Mouse (Mus musculus) midbrain, embryonic 15.5 days (tissue): ENCODE results near the gene C77080. TPM values are rescaled to one million over a fixed set of nuclear protein-coding genes. Genes with fewer than 3 reads are reported as not detected.

Source experiments
- ATAC-seq: fragments of 200-750 bp; cut with Nextera tagmentation; replicated peaks from 2 replicates; pipeline ENCODE4 v1.8.0; 2017; ENCODE audit warnings: moderate TSS enrichment
- H3K27ac ChIP-seq: fragments of 300-500 bp; sonication (generic); 2 replicates; pipeline ENCODE4 v1.5.1; 2015; ENCODE audit warnings: mild to moderate bottlenecking, inconsistent platforms
- H3K27me3 ChIP-seq: fragments of 300-500 bp; sonication (generic); replicated peaks from 2 replicates; pipeline ENCODE4 v1.6.1; 2015; ENCODE audit warnings: inconsistent platforms
- H3K36me3 ChIP-seq: fragments of 300-500 bp; sonication (generic); replicated peaks from 2 replicates; pipeline ENCODE4 v1.6.1; 2015; ENCODE audit warnings: inconsistent platforms
- H3K4me1 ChIP-seq: fragments of 300-500 bp; sonication (generic); 2 replicates; pipeline ENCODE4 v1.6.1; 2015; ENCODE audit warnings: inconsistent platforms
- H3K4me2 ChIP-seq: fragments of 300-500 bp; sonication (generic); 2 replicates; pipeline ENCODE4 v1.6.1; 2015; ENCODE audit warnings: inconsistent platforms, mild to moderate bottlenecking, moderate library complexity
- H3K4me3 ChIP-seq: fragments of 300-500 bp; sonication (generic); 2 replicates; pipeline ENCODE4 v1.5.1; 2015; ENCODE audit warnings: mild to moderate bottlenecking, inconsistent platforms
- H3K9ac ChIP-seq: fragments of 300-500 bp; sonication (generic); 2 replicates; pipeline ENCODE4 v1.6.1; 2015; ENCODE audit warnings: mild to moderate bottlenecking, inconsistent platforms
- H3K9me3 ChIP-seq: fragments of 300-500 bp; sonication (generic); 2 replicates; pipeline ENCODE4 v1.6.1; 2016; ENCODE audit warnings: inconsistent platforms
- WGBS: fragments of 180-500 bp; shearing (Covaris S2); methylation state at CpG from one replicate; pipeline ENCODE4 v1.1.7; 2015; ENCODE audit warnings: mixed read lengths; 5-methylcytosine and 5-hydroxymethylcytosine counted together
- microRNA-seq: library from miRNA; unstranded; fragments of <30 nt; microRNA quantifications from one replicate; pipeline ENCODE4, GENCODE M21; 2016
- polyA plus RNA-seq: library from polyadenylated mRNA; unstranded; fragments of >200 nt; fragmentation: Nextera tagmentation; extraction: Ambion mirVana; gene quantifications from 2 replicates; pipeline ENCODE4 v1.2.1, GENCODE M21; 2015

Gene C77080
- polyA plus RNA-seq, 1 experiment from 2014 or later, result 9.7 TPM

DNA sequence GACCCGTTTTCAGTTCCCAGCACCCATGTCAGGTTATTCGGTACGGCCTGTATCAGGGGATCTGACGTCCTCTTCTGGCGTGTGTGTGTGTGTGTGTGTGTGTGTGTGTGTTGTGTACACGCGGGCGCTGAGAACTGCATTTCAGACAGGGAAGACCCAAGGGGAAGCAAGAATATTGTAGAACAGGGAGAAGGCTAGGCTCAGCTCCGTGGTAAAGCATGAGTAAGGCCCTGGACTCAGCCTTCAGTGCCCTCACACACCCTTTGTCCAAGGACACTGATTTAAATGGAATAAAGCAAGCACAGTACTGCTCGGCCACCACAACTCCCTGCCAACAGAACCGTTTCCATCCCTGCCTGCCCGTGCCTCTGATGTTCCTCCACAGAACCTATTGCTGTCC lies 70.7 kb downstream of the C77080 start:
- H3K4me2 ChIP-seq, result peak overlapping the region; percentile 76
- no peak for ATAC-seq
- 2% methylated on average over 12 of the region's 12 CpGs for WGBS
- no peaks in the 10 kb centered on the region for H3K27me3 ChIP-seq
- H3K27ac ChIP-seq, result peak overlapping the region; percentile 90
- H3K36me3 ChIP-seq, result no peaks in the 10 kb centered on the region
- H3K9ac ChIP-seq, result peak overlapping the region; percentile 89
- H3K9me3 ChIP-seq, result no peaks in the 10 kb centered on the region
- peak overlapping the region; percentile 92 for H3K4me3 ChIP-seq
- H3K4me1 ChIP-seq, result peaks cover 26% of the 10 kb centered on the region

DNA sequence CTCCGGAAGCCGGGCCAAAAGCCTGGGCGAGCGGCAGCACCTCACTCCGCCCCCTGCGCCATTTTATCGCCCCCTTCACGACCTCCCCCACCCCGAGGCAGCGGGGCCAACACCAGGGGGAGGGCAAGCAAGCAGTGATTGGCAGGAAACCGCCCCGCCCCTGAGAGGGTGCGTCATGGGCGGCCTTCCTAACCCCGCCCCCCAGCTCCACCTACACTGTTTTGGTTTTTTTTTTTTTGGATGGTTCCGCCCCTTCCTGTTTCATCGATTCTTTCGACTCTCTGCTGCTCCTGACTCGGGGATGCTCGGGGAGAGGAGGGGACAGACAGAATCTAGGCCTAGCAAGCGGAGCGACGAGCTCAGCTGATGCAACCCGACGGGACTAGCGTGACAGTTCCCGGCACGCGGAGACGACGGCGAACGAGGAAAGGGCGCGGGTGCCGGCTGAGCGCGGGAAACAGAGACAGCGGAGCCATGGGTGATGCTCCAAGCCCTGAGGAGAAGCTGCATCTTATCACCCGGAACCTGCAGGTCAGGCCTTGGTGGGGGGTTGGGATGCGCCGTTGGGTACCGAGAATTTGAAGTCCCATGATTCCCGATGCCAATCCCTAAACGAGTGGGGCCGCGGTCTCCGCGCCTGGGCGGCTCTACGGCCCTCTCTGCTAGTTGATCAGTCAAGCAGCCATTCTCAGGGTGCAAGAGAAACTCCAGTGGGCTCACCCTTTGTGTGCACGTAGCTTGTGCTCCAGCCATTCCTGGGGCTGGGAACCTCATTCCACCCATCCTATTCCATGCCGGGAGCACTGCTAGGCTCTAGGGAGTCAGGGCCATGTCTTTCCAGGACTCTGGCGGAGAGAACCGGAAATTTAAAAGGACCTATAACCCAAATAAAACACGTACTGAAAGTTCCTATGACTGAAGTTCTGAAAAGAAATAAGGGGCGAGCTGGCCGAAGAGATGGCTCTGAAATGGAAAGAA lies 71.4 kb downstream of the C77080 start, which contains the start of the genes S100pbp and Yars:
S100pbp (minus strand) TSS at position 186 of the 978 bp plus-strand sequence.
Yars (plus strand) TSS at position 219 of the 978 bp plus-strand sequence.
- Histone ChIP-seq H3K9me3 (no peaks in the 10 kb centered on the region), H3K27me3 (no peaks in the 10 kb centered on the region), H3K36me3 (no peaks in the 10 kb centered on the region), H3K4me1 (peaks cover 26% of the 10 kb centered on the region), H3K4me3 (peak within 1 kb of the TSS; percentile 92), H3K27ac (peak within 1 kb of the TSS; percentile 90), H3K4me2 (peak within 1 kb of the TSS; percentile 76), H3K9ac (peak within 1 kb of the TSS; percentile 89)
- ATAC-seq, result peak; percentile 90
- under 1% methylated on average over 54 of the region's 58 CpGs for WGBS

DNA sequence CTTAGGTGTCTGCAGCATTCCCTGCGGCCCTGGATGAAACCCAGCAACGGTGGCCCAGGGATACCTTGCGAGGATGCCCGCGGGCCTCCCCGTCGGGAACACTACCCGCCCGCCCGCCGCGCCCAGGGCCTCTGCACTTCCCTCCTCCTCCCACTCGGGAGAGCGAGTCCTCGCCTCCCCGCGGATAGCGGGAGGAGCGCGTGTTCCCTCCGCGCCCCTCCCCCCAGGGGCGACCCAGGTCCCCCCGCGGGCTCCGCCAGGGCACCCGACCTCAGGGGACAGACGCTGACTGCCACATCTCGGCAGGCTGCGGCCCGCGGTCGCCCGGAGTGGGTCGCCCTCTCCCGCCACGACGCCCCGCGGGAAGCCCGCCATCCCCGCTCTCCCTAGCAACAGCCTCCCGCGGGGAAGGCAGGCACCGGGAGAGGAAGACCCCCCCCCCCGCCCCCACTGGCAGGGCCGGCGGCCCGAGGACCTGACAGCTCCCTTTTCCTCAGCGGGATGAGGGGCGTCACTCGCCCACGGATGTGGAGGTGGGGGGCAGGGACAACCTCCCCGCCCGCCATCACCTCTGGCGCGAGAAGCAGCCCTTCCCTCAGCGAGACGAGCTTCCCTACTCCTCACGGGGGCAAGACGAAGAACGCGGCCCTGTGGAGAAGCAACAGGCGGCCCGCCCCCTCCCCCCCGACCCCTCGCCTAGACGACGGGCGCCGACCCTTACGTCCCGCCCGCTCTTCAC lies 72.2 kb downstream of the C77080 start:
- Histone ChIP-seq H3K4me3 (peak overlapping the region; percentile 92), H3K36me3 (no peaks in the 10 kb centered on the region), H3K9me3 (no peaks in the 10 kb centered on the region), H3K27ac (peak overlapping the region; percentile 90), H3K4me2 (peak overlapping the region; percentile 76), H3K4me1 (peaks cover 26% of the 10 kb centered on the region), H3K9ac (peak overlapping the region; percentile 81), H3K27me3 (no peaks in the 10 kb centered on the region)
- WGBS, result 2% methylated on average over 51 of the region's 74 CpGs
- peak; percentile 50 for ATAC-seq

DNA sequence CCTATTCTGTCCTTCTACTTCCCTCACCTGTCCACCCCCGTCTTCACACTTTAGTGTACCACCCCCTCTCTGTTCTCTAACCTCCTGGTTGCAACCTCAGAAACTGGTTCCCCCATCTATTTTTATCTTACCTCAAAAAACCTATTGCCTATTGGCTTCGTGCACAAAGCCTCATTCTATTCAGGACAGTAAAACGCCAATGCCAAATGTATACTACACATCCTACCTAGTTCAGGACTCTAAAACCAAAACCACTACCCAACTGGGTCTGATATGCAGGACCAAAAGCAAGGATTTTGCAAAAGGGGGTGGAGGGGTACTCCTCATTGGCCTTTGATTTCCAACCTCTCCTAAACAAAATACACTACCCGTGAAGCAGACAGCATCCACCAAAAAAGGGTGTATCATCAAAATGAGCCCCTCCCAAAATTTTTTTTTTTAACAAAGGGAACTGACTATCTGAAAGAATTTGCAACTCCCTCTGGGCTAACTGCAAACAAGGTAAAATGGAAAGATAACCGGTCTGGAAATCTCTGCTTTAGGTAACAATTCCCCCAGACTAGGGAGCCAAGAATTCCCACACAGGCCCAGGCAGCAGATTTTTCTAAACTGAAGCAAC lies 73.1 kb downstream of the C77080 start:
- 45% methylated on average over 5 of the region's 5 CpGs for WGBS
- Histone ChIP-seq H3K4me2 (peak overlapping the region; percentile 76), H3K27ac (peak overlapping the region; percentile 90), H3K36me3 (no peaks in the 10 kb centered on the region), H3K4me3 (peak overlapping the region; percentile 92), H3K4me1 (peaks cover 26% of the 10 kb centered on the region), H3K9me3 (no peaks in the 10 kb centered on the region), H3K27me3 (no peaks in the 10 kb centered on the region), H3K9ac (peak overlapping the region; percentile 81)
- no peak for ATAC-seq

DNA sequence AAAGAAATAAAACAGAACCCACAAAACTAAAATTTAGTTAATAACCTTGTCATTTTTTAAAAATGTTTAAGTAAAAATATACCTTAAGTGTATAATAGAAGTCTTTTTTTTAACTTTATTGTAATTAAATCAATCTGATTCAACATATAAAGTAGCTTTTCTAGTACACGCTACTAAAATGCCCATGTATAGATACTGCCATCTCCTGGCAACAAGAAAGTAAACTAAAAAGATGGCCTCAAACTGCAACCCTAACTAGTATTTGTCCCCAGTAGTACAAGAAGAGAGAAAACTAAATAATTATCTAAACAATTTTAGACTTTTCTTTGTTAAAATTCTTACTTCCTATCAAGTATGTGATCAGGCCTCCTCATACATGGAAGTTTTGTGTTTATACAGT lies 81.6 kb downstream of the C77080 start:
- Histone ChIP-seq H3K4me3 (no peak overlapping the region), H3K9ac (no peak overlapping the region), H3K4me1 (no peaks in the 10 kb centered on the region), H3K4me2 (no peak overlapping the region), H3K27ac (no peak overlapping the region), H3K9me3 (no peaks in the 10 kb centered on the region), H3K27me3 (no peaks in the 10 kb centered on the region), H3K36me3 (peaks cover 17% of the 10 kb centered on the region)
- WGBS, result 33% methylated on average over 1 of the region's 1 CpGs
- no peak for ATAC-seq

DNA sequence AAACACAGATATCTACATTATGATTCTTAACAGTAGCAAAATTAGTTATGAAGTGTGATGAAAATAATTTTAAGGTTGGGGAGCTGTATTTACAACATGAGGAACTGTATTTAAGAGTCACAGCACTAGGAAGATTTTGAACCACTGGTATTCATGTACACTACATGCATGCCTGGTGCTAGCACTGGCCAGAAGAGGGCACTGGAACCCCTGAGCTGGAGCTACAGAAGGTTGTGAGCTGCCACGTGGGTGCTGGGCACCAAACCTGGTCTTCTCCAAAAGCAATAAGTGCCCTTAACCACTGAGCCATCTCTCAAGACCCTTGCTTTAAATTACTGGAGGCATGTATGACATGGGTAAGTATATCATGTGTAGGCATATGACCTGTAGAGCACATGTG lies 88.7 kb downstream of the C77080 start:
- ATAC-seq, result no peak
- no peaks in the 10 kb centered on the region for H3K4me1 ChIP-seq
- no peaks in the 10 kb centered on the region for H3K9me3 ChIP-seq
- H3K27me3 ChIP-seq, result no peaks in the 10 kb centered on the region
- 72% methylated on average over 1 of the region's 1 CpGs for WGBS
- no peak overlapping the region for H3K9ac ChIP-seq
- no peak overlapping the region for H3K27ac ChIP-seq
- H3K4me3 ChIP-seq, result no peak overlapping the region
- H3K4me2 ChIP-seq, result no peak overlapping the region
- peaks cover 25% of the 10 kb centered on the region for H3K36me3 ChIP-seq

Small RNA genes lying within 50 kb of the gene (microRNA-seq; reads per million reads assigned to microRNA genes)
- gene Gm22994, result not detected

Other genes with a start within 250 kb of the C77080 start
- 34.6 and 35.4 TPM in 2 replicates for gene Rnf19b, start 203.1 kb downstream of the C77080 start, polyA plus RNA-seq
- not detected in 2 replicates for gene Tmem54, start 155.9 kb downstream of the C77080 start, polyA plus RNA-seq
- gene Hpca, start 139.4 kb downstream of the C77080 start, polyA plus RNA-seq, result 76.7 and 78.1 TPM in 2 replicates
- gene Fndc5, start 124.4 kb downstream of the C77080 start, polyA plus RNA-seq, result 7.0 and 7.8 TPM in 2 replicates
- gene S100pbp, start 71.7 kb downstream of the C77080 start, polyA plus RNA-seq, result 21.8 and 24.4 TPM in 2 replicates
- 114 and 116 TPM in 2 replicates for gene Yars, start 71.6 kb downstream of the C77080 start, polyA plus RNA-seq
- 0.50 and 0.86 TPM in 2 replicates for gene Sync, start 26.2 kb upstream of the C77080 start, polyA plus RNA-seq
- gene Rbbp4, start 74.0 kb upstream of the C77080 start, polyA plus RNA-seq, result 260 and 271 TPM in 2 replicates
- gene Zbtb8os, start 74.3 kb upstream of the C77080 start, polyA plus RNA-seq, result 19.9 and 21.1 TPM in 2 replicates
- gene Zbtb8a, start 116.7 kb upstream of the C77080 start, polyA plus RNA-seq, result 20.4 and 21.5 TPM in 2 replicates
- 19.0 and 19.8 TPM in 2 replicates for gene Zbtb8b, start 179.4 kb upstream of the C77080 start, polyA plus RNA-seq
- gene Bsdc1, start 200.2 kb upstream of the C77080 start, polyA plus RNA-seq, result 38.6 and 39.9 TPM in 2 replicates
- 0.49 and 0.52 TPM in 2 replicates for gene Tssk3, start 229.6 kb upstream of the C77080 start, polyA plus RNA-seq
- 0.56 TPM in 1 of 2 replicates, not detected in the other for gene Fam229a, start 229.8 kb upstream of the C77080 start, polyA plus RNA-seq